Mouse (Mus musculus) cerebellum, adult 2 months (tissue): Measurements from ENCODE around the gene Gm5741.

Source experiments
- CTCF ChIP-seq: fragments of 200-500 bp; IDR thresholded peaks from 2 replicates; pipeline ENCODE4 v1.5.1; 2011; ENCODE audit warnings: low read depth, mild to moderate bottlenecking, control low read depth, low read length, moderate library complexity, borderline replicate concordance; ENCODE audit not compliant: insufficient read depth
- POLR2A ChIP-seq: fragments of 200-500 bp; IDR thresholded peaks from 2 replicates; pipeline ENCODE4 v1.6.1; 2011; ENCODE audit warnings: low read length, control low read depth, borderline replicate concordance; ENCODE audit not compliant: insufficient read depth

DNA sequence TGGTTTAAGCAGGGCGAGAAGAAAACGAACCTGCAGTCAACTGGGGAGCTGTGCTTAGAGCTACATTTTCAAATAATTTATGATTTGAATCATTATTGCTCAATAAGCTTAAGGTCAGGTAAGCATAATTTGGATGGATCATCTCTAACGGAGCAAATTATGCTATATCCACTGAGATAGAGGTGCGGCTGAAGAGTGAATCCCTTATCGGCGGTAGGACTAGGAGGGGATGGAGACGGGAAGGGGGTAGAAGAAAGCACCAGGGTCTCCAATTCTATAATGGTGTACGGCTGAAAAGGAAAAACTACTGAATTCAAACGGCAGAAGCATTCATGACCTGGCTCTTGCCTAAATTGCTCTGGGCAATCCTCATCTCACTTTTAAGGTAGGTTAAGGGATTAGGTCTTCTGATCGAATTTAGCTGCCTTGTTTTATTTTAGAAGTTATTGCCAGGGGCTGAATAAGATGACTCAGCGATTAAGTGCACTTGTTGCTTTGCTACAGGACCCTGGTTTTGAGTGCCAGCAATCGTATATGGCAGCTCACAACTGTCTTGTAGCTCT is 32.5 kb downstream of the Gm5741 start:
- TF ChIP-seq CTCF (no peak), POLR2A (no peak)
